Mouse (Mus musculus): ENCODE measurements at regions not wholly inside any gene's neighbourhood (a gene's known extent, or its start where the extent isn't known, plus 50 kb on each side); places are given as distances from the start of the nearest gene placed in this dataset.

DNA sequence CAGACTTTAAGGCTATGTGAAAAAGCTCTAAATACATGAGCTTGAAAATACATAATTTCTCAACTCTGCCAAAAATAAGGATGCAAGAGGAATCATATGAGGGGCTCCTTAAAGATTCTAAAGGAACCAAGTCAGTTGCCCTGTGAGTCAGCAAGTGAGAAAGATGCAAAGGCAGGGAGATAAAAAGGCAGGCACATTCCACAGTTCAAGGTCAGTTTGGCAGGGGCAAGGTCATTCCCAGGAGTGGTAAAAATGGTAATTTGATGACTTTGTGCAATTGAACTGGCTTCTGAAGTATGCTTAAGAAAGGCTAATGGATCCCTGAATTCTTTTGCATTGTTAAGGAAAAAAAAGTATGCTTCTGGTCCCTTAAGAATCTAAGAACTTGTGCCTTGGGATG, 131.5 kb downstream of the Zfp951 start:
- intact Hi-C loops (cut with DNase I): no loop called here
- no peak for DNase-seq (ENCODE audit: extremely low spot score in 1 of 2, low spot score in 2 of 2)

DNA sequence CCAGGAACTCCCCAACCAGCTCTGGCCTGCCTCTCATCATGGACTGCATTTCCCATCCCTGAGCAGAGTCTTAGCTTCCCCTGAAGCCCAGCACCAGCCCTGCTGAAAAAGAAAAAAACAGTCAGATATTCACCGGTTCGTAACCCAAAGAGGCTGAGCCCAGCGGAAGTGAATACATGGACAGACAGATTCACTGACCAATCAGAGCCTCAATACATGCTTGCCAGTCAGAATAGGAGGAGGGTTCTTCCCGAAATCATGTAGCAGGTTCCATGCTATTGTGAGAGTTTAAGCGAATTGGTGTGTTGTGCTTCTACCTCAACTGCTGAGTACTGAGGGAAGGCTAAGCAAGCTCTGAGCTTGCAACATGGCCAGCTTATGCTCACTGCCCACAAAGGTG, 137.3 kb downstream of the Zfp951 start:
- DNase-seq (ENCODE audit: extremely low spot score in 1 of 2, low spot score in 2 of 2): no peak
- intact Hi-C loops (cut with DNase I): no loop called here

DNA sequence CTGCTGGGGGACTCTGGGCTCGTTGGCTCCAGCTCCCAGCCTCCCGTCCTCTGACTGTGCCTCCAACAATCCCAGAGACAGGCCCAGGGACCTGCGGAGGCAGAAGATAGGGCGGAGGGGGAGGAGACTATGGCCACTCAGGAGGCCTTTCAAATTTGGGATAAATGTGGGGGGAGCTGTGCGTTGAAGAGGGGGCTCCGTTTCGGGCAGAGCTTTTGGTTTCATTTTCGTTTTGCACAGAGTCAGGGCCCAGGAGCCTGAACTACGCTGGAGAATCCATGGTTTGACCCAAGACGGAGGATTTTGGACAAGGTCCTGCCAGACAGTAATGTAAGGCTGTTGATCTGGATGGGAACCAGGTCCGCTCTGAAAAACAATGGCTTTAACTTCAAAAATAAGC, 142.9 kb downstream of the Zfp951 start:
- intact Hi-C loops (cut with DNase I): loop anchor here (5.0 kb wide), 1 partner anchor 125 kb away; no protein-coding TSS in a partner anchor
- no peak for DNase-seq (ENCODE audit: extremely low spot score in 1 of 2, low spot score in 2 of 2)
